Mouse (Mus musculus) heart, embryonic 15.5 days (tissue): ENCODE data around the gene Dzip3. TPM values are rescaled to one million over a fixed set of nuclear protein-coding genes. Genes with fewer than 3 reads are reported as not detected.

Experiments used
- polyA plus RNA-seq: library from polyadenylated mRNA; unstranded; fragments of >200 nt; fragmentation: Nextera tagmentation; extraction: Ambion mirVana; gene quantifications from 2 replicates; pipeline ENCODE4 v1.2.1, GENCODE M21; 2015

Dzip3 gene
- polyA plus RNA-seq, 1 experiment from 2014 or later: 15.4 TPM

Other genes with a start within 250 kb of the Dzip3 start
- gene Trat1, start 222.1 kb downstream of the Dzip3 start, polyA plus RNA-seq: 0.20 and 2.2 TPM in 2 replicates
- not detected in 2 replicates for gene Retnlb, start 177.3 kb downstream of the Dzip3 start, polyA plus RNA-seq
- gene Retnla, start 151.6 kb downstream of the Dzip3 start, polyA plus RNA-seq: 0.23 and 1.2 TPM in 2 replicates
- 1.1 TPM in 2 replicates for gene Retnlg, start 121.5 kb downstream of the Dzip3 start, polyA plus RNA-seq
- gene Cip2a, start within 50 bp of the Dzip3 start, polyA plus RNA-seq: 18.2 and 19.3 TPM in 2 replicates
- gene Myh15, start 63.3 kb upstream of the Dzip3 start, polyA plus RNA-seq: 0.03 TPM in 1 of 2 replicates, not detected in the other